Mouse (Mus musculus): ENCODE results near the gene Zdhhc24. TPM values are rescaled to one million over a fixed set of nuclear protein-coding genes. Genes with fewer than 3 reads are reported as not detected.
A peak's percentile ranks its signal among the peaks of the same experiment; 100 is the strongest.

Zdhhc24 gene
- total RNA-seq, 2 experiments from 2014 or later: 4.3 to 4.6 TPM

- intact Hi-C loops (cut with DNase I): no loop called here
- DNase-seq: peak in 1 of 2 experiments; percentile 32
Observed at GRCm38 (mm10) chr19:4928781-4929180, 50.3 kb downstream of the Zdhhc24 start.

Other genes with a start within 250 kb of the Zdhhc24 start
- gene Gm960, start 180.0 kb upstream of the Zdhhc24 start, total RNA-seq (2021): not detected
- under 1 TPM; 0.15 to 0.22 TPM for gene Sptbn2, start 167.5 kb upstream of the Zdhhc24 start, total RNA-seq (2021)
- 1 to 10 TPM; 5.8 to 6.3 TPM for gene Rbm4b, start 122.2 kb upstream of the Zdhhc24 start, total RNA-seq (2021)
- gene Rbm4, start 84.8 kb upstream of the Zdhhc24 start, total RNA-seq (2021): 10 to 100 TPM; 41.4 to 48.7 TPM
- gene Gm21992, start 67.1 kb upstream of the Zdhhc24 start, total RNA-seq (2021): 10 to 100 TPM; 21.1 to 24.7 TPM
- 10 to 100 TPM; 25.3 to 32.3 TPM for gene Rbm14, start 67.0 kb upstream of the Zdhhc24 start, total RNA-seq (2021)
- gene Ccs, start 39.3 kb upstream of the Zdhhc24 start, total RNA-seq (2021): 10 to 100 TPM; 29.3 to 29.9 TPM
- gene Ccdc87, start 39.3 kb upstream of the Zdhhc24 start, total RNA-seq (2021): not detected
- gene Ctsf, start 23.5 kb upstream of the Zdhhc24 start, total RNA-seq (2021): 10 to 100 TPM; 69.5 to 76.3 TPM
- gene Actn3, start 759 bp upstream of the Zdhhc24 start, total RNA-seq (2021): under 1 TPM; 0.39 to 0.88 TPM
- 1 to 10 TPM; 3.3 to 3.9 TPM for gene Bbs1, start 28.0 kb downstream of the Zdhhc24 start, total RNA-seq (2021)
- 10 to 100 TPM; 25.4 to 26.0 TPM for gene Dpp3, start 49.6 kb downstream of the Zdhhc24 start, total RNA-seq (2021)
- gene Peli3, start 64.5 kb downstream of the Zdhhc24 start, total RNA-seq (2021): 1 to 10 TPM in 1 of 2 experiments, under 1 TPM in 1; 0.73 to 1.1 TPM
- gene Mrpl11, start 83.5 kb downstream of the Zdhhc24 start, total RNA-seq (2021): 10 to 100 TPM; 54.4 to 59.0 TPM
- not detected for gene Npas4, start 111.6 kb downstream of the Zdhhc24 start, total RNA-seq (2021)
- 10 to 100 TPM; 15.2 to 15.3 TPM for gene Slc29a2, start 145.2 kb downstream of the Zdhhc24 start, total RNA-seq (2021)
- 10 to 100 TPM; 40.8 to 44.4 TPM for gene B4gat1, start 160.2 kb downstream of the Zdhhc24 start, total RNA-seq (2021)
- gene AC124502.3, start 160.2 kb downstream of the Zdhhc24 start, total RNA-seq (2021): 1 to 10 TPM in 1 of 2 experiments, under 1 TPM in 1; 0.98 to 1.8 TPM
- 10 to 100 TPM; 12.9 to 14.8 TPM for gene Brms1, start 162.7 kb downstream of the Zdhhc24 start, total RNA-seq (2021)
- gene Rin1, start 171.8 kb downstream of the Zdhhc24 start, total RNA-seq (2021): 1 to 10 TPM; 1.8 TPM
- gene Cd248, start 189.4 kb downstream of the Zdhhc24 start, total RNA-seq (2021): 10 to 100 TPM; 21.3 to 23.9 TPM
- 1 to 10 TPM; 2.7 to 2.8 TPM for gene Tmem151a, start 206.9 kb downstream of the Zdhhc24 start, total RNA-seq (2021)
- gene Yif1a, start 209.9 kb downstream of the Zdhhc24 start, total RNA-seq (2021): 10 to 100 TPM; 70.4 to 70.8 TPM
- under 1 TPM in 1 of 2 experiments, not detected in 1; 0.63 TPM for gene Cnih2, start 219.9 kb downstream of the Zdhhc24 start, total RNA-seq (2021)
- gene Rab1b, start 228.4 kb downstream of the Zdhhc24 start, total RNA-seq (2021): 100 to 1,000 TPM; 187 to 192 TPM
- 10 to 100 TPM; 41.3 to 44.8 TPM for gene Klc2, start 239.9 kb downstream of the Zdhhc24 start, total RNA-seq (2021)